ENCODE assay signal across 17 mouse cellular contexts in genomic region chr2:73987441-73988105, GRCm38 (mm10).
DNase-seq lines count a peak whose midpoint lies in the region; ATAC-seq and TF ChIP-seq lines count a peak whose summit lies in the region.
"Had no signal": no experiment of that assay in that cellular context is flagged by ENCODE, and none has a peak within 500 bp of the region (broad histone marks: within the 10 kb centered on the region; RNA-seq: fewer than 3 reads in every experiment).

No protein-coding gene starts in this region.

- 79% methylated on average over 10 of the region's 10 CpGs for WGBS in forebrain, embryonic 14.5 days
- WGBS in forebrain, embryonic 12.5 days: 88% methylated on average over 10 of the region's 10 CpGs
- 76% methylated on average over 10 of the region's 10 CpGs for WGBS in lung, embryonic 14.5 days

- no peaks in the 10 kb centered on the region for H3K36me3 ChIP-seq in forebrain, embryonic 14.5 days (ENCODE audit: control insufficient read depth, insufficient read depth, low read length)
- no peaks in the 10 kb centered on the region for H3K36me3 ChIP-seq in forebrain, embryonic 12.5 days (replicated peaks)
- H3K36me3 ChIP-seq in lung, embryonic 14.5 days (ENCODE audit: insufficient read depth): no peaks in the 10 kb centered on the region
- H3K36me3 ChIP-seq: hindbrain, embryonic 12.5 days; intestine, embryonic 15.5 days; limb, embryonic 13.5 days; liver, embryonic 15.5 days; midbrain, embryonic 10.5 days had no signal

- no peaks in the 10 kb centered on the region for H3K27me3 ChIP-seq in forebrain, embryonic 14.5 days (replicated peaks; ENCODE audit: control insufficient read depth, insufficient read depth, low read length)
- no peaks in the 10 kb centered on the region; the same call in 1 of the 2 replicates for H3K27me3 ChIP-seq in forebrain, embryonic 12.5 days
- H3K27me3 ChIP-seq in lung, embryonic 14.5 days (ENCODE audit: insufficient read depth, low read length): no peaks in the 10 kb centered on the region
- H3K27me3 ChIP-seq: hindbrain, embryonic 12.5 days; intestine, embryonic 15.5 days; liver, embryonic 15.5 days had no signal

- no peak for TF ChIP-seq CTCF in lung, embryonic 14.5 days (IDR thresholded peaks at IDR 0.05; ENCODE audit: low read depth)

- H3K9me3 ChIP-seq in forebrain, embryonic 14.5 days (replicated peaks; ENCODE audit: control insufficient read depth, low read length): no peaks in the 10 kb centered on the region
- no peaks in the 10 kb centered on the region for H3K9me3 ChIP-seq in forebrain, embryonic 12.5 days
- no peaks in the 10 kb centered on the region for H3K9me3 ChIP-seq in lung, embryonic 14.5 days (ENCODE audit: low read depth, low read length)
- H3K9me3 ChIP-seq: hindbrain, embryonic 12.5 days; intestine, embryonic 15.5 days; limb, embryonic 13.5 days; liver, embryonic 15.5 days; midbrain, embryonic 10.5 days had no signal

- no peak overlapping the region for H3K4me3 ChIP-seq in forebrain, embryonic 14.5 days (ENCODE audit: low read depth, low read length)
- H3K4me3 ChIP-seq in forebrain, embryonic 12.5 days (replicated peaks): no peak overlapping the region
- no peak overlapping the region for H3K4me3 ChIP-seq in lung, embryonic 14.5 days (ENCODE audit: low read depth, low read length)
- H3K4me3 ChIP-seq: gastrocnemius, adult 2 months; heart, adult 2 months; hindbrain, embryonic 12.5 days; intestine, embryonic 15.5 days; limb, embryonic 13.5 days; liver, embryonic 15.5 days; midbrain, embryonic 10.5 days; myocyte had no signal

- 0 out of 2 replicates have a peak, but pooled peaks cover 4% of the 10 kb centered on the region for H3K4me1 ChIP-seq in forebrain, embryonic 14.5 days (ENCODE audit: control insufficient read depth, insufficient read depth, low read length)
- no peaks in the 10 kb centered on the region for H3K4me1 ChIP-seq in forebrain, embryonic 12.5 days
- H3K4me1 ChIP-seq in lung, embryonic 14.5 days (ENCODE audit: insufficient read depth): 0 out of 2 replicates have a peak, but pooled peaks cover 4% of the 10 kb centered on the region
- H3K4me1 ChIP-seq: intestine, embryonic 15.5 days; liver, embryonic 15.5 days had no signal

- H3K4me2 ChIP-seq in forebrain, embryonic 14.5 days (ENCODE audit: low read length): no peak overlapping the region
- H3K4me2 ChIP-seq in forebrain, embryonic 12.5 days: no peak overlapping the region
- no peak overlapping the region for H3K4me2 ChIP-seq in lung, embryonic 14.5 days
- H3K4me2 ChIP-seq: hindbrain, embryonic 12.5 days; intestine, embryonic 15.5 days; limb, embryonic 13.5 days; liver, embryonic 15.5 days had no signal

- DNase-seq in forebrain, embryonic 14.5 days (ENCODE audit: low spot score): peak; percentile 69
- peak; percentile 23 for DNase-seq in lung, embryonic 14.5 days
- DNase-seq in lung, postnatal 14 days: no peak
- peak; percentile 70 to 78 for DNase-seq in cerebellum, postnatal 10 days
- DNase-seq in telencephalon, adult 2 months (ENCODE audit: low read depth, low spot score): peak; percentile 40
- DNase-seq in spleen, postnatal 36 days (ENCODE audit: low spot score in 2 of 2): no peak
- no peak for DNase-seq in embryo, embryonic 10.5 days (ENCODE audit: low spot score)
- DNase-seq: adrenal gland, postnatal 10 days; gastrocnemius, adult 2 months; heart, adult 2 months had no signal

- H3K27ac ChIP-seq in forebrain, embryonic 14.5 days (ENCODE audit: low read depth, low read length): no peak overlapping the region
- no peak overlapping the region for H3K27ac ChIP-seq in forebrain, embryonic 12.5 days
- no peak overlapping the region for H3K27ac ChIP-seq in lung, embryonic 14.5 days (ENCODE audit: low read depth)
- H3K27ac ChIP-seq: gastrocnemius, adult 2 months; heart, adult 2 months; hindbrain, embryonic 12.5 days; intestine, embryonic 15.5 days; limb, embryonic 13.5 days; liver, embryonic 15.5 days; midbrain, embryonic 10.5 days had no signal

- H3K9ac ChIP-seq in forebrain, embryonic 14.5 days (ENCODE audit: low read length): no peak overlapping the region
- no peak overlapping the region for H3K9ac ChIP-seq in forebrain, embryonic 12.5 days
- H3K9ac ChIP-seq in lung, embryonic 14.5 days: no peak overlapping the region
- H3K9ac ChIP-seq: hindbrain, embryonic 12.5 days; intestine, embryonic 15.5 days; limb, embryonic 13.5 days; liver, embryonic 15.5 days had no signal

- ATAC-seq in forebrain, embryonic 14.5 days: no peak
- no peak for ATAC-seq in forebrain, embryonic 12.5 days (ENCODE audit: low FRiP score)
- no peak for ATAC-seq in lung, embryonic 14.5 days (ENCODE audit: insufficient read depth)
- ATAC-seq: intestine, embryonic 15.5 days had no signal

Comparison
In these comparisons a context has a peak if more than half of its experiments do, and no peak if none do; other contexts are left out.
1. DNase-seq: peak in forebrain, embryonic 14.5 days (single experiment), lung, embryonic 14.5 days (single experiment), cerebellum, postnatal 10 days (2 of 2) and telencephalon, adult 2 months (single experiment); none in lung, postnatal 14 days (single experiment), spleen, postnatal 36 days (0 of 2) and embryo, embryonic 10.5 days (single experiment).